Mouse (Mus musculus) ovary, postnatal 10 days (tissue): ENCODE results near the gene Iffo1.
A peak's percentile ranks its signal among the peaks of the same experiment; 100 is the strongest.
"Not testable (repeated sequence)": the region's sequence is repeated elsewhere in the genome, so short reads cannot be mapped to it uniquely, and the experiment has no call there.

ENCODE experiments used
- DNase-seq: peaks from one replicate; pipeline ENCODE4 v3.0.0; 2022; ENCODE audit warnings: low spot score

Iffo1 gene

DNA sequence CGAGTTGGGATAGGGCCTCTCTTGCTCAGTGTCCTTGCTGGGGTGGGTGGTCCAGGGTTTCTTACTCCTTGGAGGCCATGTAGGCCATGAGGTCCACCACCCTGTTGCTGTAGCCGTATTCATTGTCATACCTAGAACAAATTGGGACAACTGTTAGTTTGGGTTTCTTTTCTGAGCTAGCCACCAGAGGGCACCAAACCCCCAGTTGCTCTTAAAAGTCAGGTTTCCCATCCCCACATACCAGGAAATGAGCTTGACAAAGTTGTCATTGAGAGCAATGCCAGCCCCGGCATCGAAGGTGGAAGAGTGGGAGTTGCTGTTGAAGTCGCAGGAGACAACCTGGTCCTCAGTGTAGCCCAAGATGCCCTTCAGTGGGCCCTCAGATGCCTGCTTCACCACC, 16.9 kb downstream of the Iffo1 start:
- DNase-seq = not testable (repeated sequence)

DNA sequence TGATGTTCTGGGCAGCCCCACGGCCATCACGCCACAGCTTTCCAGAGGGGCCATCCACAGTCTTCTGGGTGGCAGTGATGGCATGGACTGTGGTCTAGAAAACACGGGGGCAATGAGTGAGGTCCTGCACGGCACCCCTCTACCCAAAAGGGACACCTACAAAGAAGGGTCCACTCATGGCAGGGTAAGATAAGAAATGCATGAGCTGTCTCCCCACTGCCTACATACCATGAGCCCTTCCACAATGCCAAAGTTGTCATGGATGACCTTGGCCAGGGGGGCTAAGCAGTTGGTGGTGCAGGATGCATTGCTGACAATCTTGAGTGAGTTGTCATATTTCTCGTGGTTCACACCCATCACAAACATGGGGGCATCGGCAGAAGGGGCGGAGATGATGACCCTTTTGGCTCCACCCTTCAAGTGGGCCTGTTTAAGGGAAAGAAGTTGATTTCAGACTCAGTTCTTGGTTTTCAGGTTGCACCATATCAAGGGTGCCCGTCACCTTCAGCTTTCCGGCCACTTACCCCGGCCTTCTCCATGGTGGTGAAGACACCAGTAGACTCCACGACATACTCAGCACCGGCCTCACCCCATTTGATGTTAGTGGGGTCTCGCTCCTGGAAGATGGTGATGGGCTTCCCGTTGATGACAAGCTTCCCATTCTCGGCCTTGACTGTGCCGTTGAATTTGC, 17.7 kb downstream of the Iffo1 start:
- not testable (repeated sequence) for DNase-seq

DNA sequence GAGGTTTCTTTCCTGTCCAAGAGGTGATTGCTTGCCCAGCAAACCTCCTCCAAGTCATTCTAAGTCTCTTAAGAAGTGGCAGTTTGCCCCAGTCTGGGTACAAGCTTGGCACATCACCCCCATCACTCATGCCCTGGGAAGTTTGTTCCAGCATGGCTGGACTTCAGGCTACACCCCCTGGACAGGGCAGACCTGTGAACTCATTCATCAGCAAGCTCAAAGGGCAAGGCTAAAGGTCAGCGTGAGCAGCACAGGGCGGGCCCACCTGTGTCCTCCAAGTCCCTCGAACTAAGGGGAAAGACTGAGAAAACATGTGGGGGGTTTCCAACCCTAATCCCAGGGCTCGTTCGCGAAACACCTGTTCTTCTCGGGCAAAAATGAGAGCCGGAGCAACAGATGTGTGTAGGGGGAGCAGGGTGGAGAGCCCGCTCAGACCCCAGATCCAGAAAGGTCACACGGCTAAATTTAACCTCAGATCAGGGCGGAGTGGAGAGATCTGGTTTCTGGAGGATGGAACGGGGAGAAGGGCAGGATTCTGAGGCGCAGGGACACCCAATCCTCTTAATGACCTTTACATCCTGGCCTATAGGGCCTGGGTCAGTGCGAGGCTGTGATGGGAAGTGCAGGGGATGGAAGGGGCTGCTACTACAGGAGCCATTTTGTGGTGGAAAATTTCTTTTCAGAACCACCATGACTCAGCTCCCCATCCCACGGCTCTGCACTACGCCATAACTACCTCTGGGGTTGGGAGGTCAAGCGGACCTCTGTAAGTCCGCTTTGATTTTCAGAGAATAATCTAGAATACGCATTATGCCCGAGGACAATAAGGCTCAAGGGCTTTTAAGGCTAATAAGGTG, 19.0 kb downstream of the Iffo1 start:
- no peak for DNase-seq

DNA sequence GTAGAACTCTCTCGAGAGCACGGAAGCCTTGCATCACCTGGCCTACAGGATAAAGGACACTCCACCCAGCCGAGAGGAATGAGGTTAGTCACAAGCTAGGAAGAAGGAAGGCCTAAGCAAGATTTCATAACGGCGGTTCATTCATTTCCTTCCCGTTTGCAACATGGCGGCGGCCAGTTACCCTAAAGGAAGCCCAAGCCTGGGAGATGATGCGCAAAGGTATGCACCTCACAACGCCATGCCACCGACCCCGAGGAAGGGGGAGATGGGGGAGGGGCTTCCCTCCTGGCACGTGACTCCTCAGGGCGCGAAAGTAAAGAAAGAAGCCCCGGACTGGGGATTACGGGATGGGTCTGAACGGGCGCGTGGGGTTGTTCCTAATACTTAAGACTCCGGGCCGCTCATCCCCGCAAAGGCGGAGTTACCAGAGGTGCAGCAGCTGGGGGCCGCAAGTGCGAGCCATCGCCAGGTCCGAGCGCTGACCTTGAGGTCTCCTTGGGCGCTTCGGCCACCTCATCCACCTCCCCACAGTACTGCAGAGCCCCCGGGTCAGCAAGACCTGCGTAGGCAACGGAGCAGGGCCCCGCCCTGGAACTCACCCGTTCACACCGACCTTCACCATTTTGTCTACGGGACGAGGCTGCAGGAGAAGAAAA, 19.8 kb downstream of the Iffo1 start:
- DNase-seq = no peak

DNA sequence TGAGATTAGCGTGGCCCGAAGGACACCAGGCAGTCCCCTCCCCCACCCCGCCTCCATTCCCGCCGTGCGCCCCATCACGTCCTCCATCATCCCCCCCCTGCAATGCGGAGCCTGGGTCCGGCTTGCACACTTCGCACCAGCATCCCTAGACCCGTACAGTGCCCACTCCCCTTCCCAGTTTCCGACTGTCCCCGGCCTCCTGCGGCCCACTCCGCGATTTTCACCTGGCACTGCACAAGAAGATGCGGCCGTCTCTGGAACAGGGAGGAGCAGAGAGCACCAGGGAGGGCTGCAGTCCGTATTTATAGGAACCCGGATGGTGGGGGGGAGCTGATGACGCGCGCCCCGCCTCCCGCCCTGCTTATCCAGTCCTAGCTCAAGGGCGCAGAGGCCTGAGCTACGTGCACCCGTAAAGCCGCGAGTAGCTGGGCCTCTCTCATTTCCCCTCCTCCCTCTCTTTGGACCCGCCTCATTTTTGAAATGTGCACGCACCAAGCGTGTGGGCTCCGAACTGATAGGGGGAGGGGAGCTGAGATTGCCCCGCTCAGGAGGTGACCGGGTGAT, 20.4 kb downstream of the Iffo1 start:
- DNase-seq = peak; percentile 89

DNA sequence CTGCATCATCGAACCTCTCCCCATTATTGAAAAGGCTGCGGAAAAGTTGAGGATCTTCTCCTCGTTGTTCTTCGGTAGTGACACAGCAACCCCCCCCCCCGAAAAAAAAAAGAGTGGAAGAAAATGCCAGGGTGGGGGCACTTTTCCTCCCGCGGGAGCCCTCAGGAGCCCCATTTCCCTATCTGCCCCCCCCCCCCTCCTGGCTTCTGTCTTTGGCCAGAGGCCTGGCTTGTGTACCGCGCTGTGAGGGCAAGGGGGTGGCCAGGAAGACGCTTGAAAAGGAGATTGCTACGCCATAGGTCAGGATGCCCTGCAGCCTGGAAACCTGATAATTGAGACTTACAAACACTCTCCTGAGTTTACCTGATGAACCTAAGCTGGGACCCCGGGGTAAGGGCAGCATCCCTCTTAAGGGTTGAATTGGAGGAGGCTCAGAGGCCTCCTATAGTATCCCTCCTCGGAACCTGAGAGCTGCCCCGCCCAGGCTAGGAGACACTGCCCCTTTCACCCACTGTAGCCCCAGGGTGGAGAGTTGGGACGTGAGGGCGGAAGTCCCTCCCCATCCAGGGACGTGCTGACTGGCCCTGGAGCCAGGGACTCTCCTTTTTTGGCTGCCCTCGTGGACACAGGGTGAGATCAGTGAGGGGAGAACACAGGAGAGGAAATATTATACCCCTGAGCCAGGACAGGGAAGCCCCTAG, 21.2 kb downstream of the Iffo1 start, which contains the start of gene Gapdh:
Gene Gapdh, minus strand, starts transcription at position 417 of the 701 bp plus-strand sequence.
- no peak for DNase-seq

DNA sequence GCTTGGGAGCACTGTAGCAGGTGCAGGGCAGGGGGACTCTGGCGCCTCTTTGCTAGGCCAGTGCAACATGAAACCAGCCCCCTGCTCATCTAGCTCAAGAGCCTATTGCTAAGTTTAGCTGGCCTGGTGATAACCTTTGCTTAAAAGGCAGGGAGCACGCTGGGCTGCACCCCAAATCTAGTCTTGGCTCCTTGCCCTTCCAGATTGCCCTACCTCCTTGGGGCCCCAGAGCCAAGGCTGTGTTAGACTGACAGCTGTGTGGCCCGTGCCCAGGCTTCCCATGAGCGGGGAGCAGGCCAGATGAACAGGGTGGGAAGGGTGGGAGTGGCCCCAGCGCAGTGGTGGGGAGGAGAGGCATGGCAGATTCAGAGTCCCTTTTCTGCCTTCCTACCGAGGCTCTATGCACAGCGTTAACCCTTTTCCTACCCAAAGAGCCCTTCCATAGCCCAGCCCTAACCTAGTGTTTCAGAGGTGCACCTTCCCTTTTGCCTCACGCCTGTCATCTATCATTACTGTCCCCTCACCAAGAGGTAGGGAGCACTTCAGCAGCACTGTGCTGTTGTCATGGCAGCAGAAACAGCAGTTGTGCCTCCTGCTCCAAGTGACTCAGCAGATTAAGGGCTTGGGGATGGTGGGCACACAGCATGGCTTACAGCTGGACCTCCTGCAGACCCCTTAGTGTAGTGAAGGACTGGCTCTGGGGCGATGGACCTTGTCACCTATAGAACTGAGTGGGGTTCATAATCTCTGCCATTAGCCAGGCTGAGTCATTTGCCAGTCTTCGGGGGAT, 22.0 kb downstream of the Iffo1 start:
- DNase-seq = no peak

DNA sequence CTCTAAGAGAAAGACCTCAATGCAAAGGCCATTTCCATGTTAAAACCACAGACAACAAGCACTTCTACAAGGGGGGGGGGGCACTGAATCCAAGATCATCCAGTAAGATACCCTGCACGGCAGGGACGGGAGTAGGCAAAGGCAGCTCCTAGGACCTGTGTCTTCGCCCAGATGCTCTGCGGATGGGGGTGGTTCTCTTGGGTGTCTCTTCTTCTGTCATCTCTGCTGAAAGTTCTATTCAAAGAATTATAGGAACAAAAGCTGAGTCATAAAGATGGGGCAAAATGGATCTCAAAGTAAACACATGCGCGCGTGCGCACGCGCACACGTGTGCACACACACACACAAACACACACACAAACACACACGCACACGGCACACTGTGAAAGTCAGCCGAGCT, 23.0 kb downstream of the Iffo1 start:
- DNase-seq = no peak

DNA sequence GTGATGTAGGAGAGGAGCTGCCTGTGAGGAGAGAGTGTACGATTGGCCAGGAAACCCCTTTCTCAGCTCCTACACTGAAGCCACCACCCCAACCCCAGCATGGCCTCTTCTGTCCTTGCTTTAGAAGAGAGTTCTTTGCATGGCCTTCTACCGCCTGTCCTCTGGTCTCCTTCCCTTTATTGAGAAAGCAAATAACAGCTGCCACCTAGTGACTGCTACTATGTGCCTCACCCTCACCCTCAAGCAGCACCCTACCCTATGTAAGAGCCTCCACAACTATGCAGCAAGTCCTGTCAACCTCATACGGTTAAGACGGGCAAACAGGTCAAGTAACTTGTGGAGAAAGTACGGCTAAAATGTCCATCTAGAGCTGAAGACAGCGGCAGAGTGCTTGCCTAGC, 25.2 kb downstream of the Iffo1 start:
- no peak for DNase-seq

DNA sequence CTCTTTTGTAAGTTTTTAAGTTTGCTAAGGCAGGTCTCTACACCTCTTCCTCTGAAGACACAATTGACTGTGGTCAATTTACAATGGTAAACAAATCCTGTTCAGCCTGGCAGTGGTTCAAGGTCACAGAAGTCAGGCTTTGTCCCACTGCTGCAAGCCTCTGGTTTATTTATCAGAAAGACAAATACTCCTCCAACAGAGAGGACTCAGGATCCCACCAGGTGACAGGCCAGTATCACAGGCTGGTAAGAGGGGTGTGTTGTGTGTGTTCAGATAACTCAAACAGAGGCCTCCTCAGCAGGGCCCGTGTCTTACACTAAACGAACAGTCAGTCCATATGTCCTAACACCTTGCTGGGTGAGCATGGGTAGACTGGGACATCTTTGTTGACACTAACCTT, 27.4 kb downstream of the Iffo1 start:
- no peak for DNase-seq

DNA sequence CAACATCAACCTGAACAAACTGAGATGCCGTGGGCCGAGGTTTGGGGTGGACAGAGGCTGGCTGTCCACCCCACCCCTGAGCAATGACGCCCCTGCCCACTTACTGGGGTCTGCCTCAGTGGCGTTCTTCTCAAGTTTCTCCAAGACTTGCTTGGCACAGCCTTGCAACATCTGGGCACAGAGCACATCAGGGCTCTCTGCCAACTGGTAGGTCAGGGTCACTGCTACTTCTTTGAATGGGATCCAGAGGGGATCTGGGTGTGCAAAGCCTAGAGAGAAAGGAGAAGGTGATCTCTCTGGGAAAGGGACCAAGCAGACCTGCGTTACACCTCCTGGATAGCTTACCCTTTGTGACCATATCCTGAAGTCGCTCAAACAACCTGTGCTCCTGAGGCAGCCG, 28.2 kb downstream of the Iffo1 start:
- no peak for DNase-seq

DNA sequence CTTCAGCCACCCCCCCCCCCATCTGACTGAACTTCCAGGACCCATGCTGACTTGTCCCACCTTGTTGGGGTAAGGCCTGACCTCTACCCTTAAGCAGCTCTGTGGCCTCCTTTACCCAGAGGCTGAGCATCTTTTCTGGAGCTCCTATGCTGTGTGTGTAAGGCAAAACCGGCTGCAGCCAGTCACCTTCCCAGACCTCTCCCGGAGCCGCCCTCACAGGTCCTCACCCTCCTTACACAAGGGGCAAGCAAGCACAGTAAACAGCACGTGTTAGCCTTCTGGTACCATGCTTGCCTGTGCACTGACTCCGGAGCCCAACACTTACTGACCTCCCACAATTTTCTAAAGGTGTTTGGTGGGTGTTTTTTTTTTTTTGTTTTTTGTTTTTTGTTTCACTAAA, 30.4 kb downstream of the Iffo1 start:
- DNase-seq = no peak

DNA sequence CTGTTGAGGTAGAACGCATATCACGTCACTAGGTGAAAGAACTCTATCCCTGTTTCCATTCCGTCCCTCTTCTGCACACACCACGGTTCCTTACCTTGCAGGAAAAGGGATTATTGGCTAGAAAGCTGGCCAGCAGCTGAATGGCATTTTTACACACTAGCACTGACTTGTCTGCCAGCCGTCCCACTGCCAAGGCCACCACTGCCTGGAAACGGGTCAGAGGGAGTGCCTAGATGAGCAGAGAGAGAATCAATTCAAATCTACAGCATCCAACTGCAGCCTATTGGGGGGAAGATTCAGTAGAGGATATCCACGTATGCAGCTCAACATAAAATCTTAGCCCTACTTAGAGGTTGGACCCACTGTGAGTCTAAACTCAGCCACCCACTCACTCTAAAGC, 34.6 kb downstream of the Iffo1 start:
- DNase-seq = no peak

DNA sequence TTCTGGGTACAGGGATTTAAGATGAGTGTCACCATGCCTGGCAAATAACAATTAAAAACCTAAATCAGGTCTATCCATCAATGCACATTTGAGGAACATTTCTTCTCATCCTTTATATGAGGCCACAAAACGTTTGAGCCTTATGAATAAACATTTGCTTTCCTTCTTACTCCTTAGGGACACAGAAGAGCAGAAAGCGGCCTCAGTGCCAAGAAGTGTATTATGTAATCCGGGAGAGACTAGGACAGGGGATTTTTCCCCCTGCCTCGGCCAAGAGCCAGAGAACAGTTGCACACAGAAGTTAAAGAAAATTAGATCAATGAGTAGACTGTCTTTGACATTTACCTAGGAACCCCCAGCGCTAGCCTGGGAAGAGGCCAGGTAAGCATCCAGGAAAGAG, 37.1 kb downstream of the Iffo1 start:
- no peak for DNase-seq

DNA sequence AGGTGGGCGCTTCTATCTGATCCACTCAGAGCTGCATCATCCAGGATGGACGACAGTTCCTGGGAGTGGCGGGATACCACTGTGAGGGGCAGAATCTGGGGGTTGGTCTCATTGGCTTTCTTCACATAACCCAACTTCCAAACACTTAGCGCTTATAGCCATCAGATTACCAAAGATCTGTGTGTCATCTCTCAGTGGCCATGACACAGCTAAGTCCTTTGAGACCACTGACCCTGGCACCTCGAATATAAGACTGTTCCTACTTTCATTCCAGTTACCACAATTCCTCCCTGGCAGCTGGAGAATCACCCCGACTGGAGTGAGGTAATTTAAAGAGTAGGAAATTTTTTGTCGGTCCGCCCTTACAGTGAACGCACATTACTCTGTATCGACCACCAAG, 41.2 kb downstream of the Iffo1 start:
- no peak for DNase-seq

DNA sequence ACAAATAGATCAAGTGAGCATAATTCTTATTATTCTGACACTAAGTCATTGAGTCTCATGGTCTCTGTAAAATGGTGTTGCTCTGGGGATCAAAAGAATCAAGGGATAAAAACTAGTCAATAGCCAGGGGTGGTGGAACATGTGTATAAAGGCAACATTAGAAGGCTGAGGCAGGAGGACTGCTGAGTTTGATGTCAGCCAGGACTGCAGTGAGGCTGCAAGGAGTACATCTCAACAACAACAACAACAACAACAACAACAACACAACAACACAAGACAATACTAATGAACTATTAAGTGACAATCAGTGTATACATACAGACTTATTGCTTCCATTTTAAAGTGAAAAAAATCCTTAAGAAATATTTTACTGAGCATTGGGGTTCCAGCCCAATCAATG, 45.8 kb downstream of the Iffo1 start:
- DNase-seq = no peak

DNA sequence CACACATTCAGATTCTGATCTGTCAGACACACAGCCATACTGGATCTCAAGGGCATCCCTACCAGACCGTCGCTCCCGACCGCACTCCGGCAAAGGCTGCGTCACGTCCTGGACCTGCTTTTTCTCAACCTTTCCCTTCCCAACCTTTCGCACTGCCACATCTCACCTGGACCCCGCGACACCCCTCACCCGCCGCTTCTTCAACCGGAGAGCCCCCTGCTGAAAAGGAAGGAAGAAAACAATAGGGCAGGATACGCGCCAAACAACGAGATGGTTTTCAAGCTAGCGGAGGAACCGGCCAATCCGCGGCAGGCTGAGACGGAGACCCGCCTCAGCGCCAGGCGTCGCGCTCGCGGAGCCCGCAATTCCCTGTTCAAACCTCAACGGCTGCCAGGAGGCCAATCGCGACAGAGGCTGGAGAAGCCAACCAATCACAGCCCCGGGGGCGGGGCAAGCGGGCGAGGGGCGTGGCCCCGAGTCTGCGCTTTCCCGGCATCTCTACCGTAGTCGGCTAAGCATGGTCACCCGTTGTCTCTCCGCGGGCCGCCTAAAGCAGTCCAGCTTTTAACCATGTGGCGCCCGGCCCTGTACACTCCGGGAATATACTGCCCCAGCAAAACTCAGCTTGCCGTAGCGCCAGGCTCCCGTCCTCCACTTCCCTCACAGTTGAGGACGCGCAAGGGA, 46.4 kb downstream of the Iffo1 start, which contains the start of the genes Ncapd2 and Mrpl51:
Gene Ncapd2, minus strand, starts transcription at position 370 of the 684 bp plus-strand sequence.
Gene Mrpl51, plus strand, starts transcription at position 470 of the 684 bp plus-strand sequence.
- peak; percentile 88 for DNase-seq

DNA sequence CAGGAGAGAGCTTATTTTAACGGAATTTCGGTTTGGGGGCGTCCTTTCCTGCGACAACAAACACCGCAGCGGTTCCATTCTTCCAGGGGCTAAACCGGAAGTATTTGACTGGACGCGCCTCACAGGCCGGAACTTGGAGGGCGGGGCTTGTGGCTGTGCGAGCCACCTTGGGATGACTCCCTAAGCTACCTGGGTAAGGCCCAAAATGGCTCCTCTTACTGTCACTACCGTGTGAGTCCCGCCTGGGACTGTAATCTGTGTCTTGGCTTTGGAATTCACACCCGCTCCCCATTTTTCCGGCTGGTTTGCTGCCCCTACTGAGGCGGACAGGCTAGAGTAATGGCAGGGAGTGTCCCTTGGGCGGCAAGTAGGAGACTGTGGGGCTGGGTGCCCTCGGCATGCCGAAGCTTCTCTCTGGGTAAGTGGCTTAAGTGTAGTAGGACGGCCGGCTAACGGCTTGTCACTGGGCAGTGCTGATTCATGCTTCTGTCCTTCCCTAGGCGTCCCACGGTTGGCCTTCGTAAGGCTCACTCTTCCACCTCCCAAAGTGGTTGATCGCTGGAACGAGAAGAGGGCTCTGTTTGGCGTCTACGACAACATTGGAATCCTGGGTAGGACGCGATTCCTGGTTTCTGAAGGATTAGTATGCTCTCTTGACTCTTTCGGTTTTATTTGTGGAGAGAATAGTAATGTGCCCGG, 47.1 kb downstream of the Iffo1 start:
- DNase-seq = peak; percentile 69

DNA sequence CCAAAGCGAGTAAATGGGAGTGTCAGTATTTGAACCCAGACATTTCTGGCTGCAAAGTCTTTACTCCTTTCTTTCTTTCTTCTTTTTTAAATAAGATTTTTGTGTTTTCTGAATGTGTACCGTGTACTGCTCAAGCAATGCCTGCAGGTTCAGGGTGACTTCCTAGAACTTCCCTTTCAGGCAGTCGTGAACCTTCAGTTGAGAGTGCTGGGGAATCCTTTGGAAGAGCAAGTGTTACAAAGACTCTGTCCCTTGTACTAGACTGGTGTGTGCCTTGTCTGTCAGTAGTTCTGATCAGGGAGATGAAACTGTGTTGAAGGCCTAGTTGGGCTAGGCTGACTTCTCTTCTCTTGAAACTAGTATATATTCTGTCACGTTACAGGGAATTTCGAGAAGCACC, 47.8 kb downstream of the Iffo1 start:
- DNase-seq = no peak

DNA sequence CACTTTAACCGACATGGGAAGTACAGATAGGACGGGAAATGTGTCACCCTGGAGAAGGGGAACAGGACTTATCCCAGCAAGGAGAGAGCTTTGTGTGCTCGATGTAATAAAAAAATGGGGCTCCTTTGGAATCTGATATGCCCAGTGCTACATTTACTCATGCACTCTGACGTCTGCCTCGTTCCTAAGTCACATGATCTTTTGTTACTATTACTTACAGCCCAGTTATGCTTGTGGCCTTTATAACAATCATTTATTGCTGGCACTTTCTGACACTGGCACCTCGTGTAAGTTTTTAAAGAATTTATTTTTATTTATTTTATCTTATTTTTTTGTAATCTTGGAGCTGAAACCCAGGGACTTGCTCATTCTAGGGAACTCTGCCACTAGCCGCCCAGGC, 48.3 kb downstream of the Iffo1 start:
- no peak for DNase-seq
